Mouse (Mus musculus) erythroblast, embryonic 14.5 days (primary cell): ENCODE data around the gene Atp1a3.

Source experiments
- GATA1 ChIP-seq: IDR thresholded peaks from 2 replicates; pipeline ENCODE4 v1.6.1; 2012; ENCODE audit warnings: low read length, inconsistent platforms, mixed read lengths
- TAL1 ChIP-seq: IDR thresholded peaks from 3 replicates; pipeline ENCODE4 v1.6.1; 2012; ENCODE audit warnings: low read length, inconsistent platforms, mixed read lengths

GRCm38 (mm10) chr7:24968463-24968862 is 37.3 kb downstream of the Atp1a3 start:
- TF ChIP-seq TAL1 (no peak), GATA1 (no peak)
